Mouse (Mus musculus) lung, postnatal 0 days (tissue): ENCODE measurements around the gene Tango6. TPM values are rescaled to one million over a fixed set of nuclear protein-coding genes. Genes with fewer than 3 reads are reported as not detected.

Experiments
- ATAC-seq: fragments of 200-750 bp; cut with Nextera tagmentation; 2 replicates; pipeline ENCODE4 v1.8.0; 2017; ENCODE audit warnings: moderate library complexity
- DNase-seq: peaks from one replicate; pipeline ENCODE4 v3.0.0-alpha.2; 2016; ENCODE audit warnings: low spot score
- H3K27ac ChIP-seq: fragments of 300-500 bp; sonication (generic); 2 replicates; pipeline ENCODE4 v1.5.1; 2014; ENCODE audit warnings: antibody characterized with exemption, mild to moderate bottlenecking, low read length, mixed read lengths
- H3K27me3 ChIP-seq: fragments of 300-500 bp; sonication (generic); replicated peaks from 2 replicates; pipeline ENCODE4 v1.6.1; 2014; ENCODE audit warnings: low read length, mixed read lengths; ENCODE audit not compliant: insufficient read depth
- H3K36me3 ChIP-seq: fragments of 300-500 bp; sonication (generic); 2 replicates; pipeline ENCODE4 v1.6.1; 2014; ENCODE audit warnings: low read length, mixed read lengths; ENCODE audit not compliant: insufficient read depth
- H3K4me1 ChIP-seq: fragments of 300-500 bp; sonication (generic); 2 replicates; pipeline ENCODE4 v1.6.1; 2014; ENCODE audit warnings: antibody characterized with exemption, low read depth, low read length, mixed read lengths; ENCODE audit not compliant: insufficient read depth
- H3K4me2 ChIP-seq: fragments of 300-500 bp; sonication (generic); replicated peaks from 2 replicates; pipeline ENCODE4 v1.6.1; 2014; ENCODE audit warnings: low read depth, mild to moderate bottlenecking, low read length, moderate library complexity, mixed read lengths
- H3K4me3 ChIP-seq: fragments of 300-500 bp; sonication (generic); 2 replicates; pipeline ENCODE4 v1.5.1; 2014; ENCODE audit warnings: low read depth, low read length
- H3K9ac ChIP-seq: fragments of 300-500 bp; sonication (generic); replicated peaks from 2 replicates; pipeline ENCODE4 v1.6.1; 2014; ENCODE audit warnings: low read depth, mild to moderate bottlenecking
- H3K9me3 ChIP-seq: fragments of 300-500 bp; sonication (generic); 2 replicates; pipeline ENCODE4 v1.6.1; 2016; ENCODE audit warnings: low read length, mixed read lengths
- CTCF ChIP-seq: IDR thresholded peaks from 2 replicates; pipeline ENCODE4 v1.5.1; 2016; ENCODE audit warnings: antibody characterized with exemption, mild to moderate bottlenecking
- EP300 ChIP-seq: IDR thresholded peaks from 2 replicates; pipeline ENCODE4 v1.6.1; 2016; ENCODE audit warnings: antibody characterized with exemption, mild to moderate bottlenecking, control low read depth
- WGBS: fragments of 180-500 bp; shearing (Covaris S2); extraction: QIAGEN DNeasy Blood & Tissue Kit; methylation state at CpG from one replicate; pipeline ENCODE4 v1.1.7; 2014; 5-methylcytosine and 5-hydroxymethylcytosine counted together
- polyA plus RNA-seq: library from polyadenylated mRNA; unstranded; fragments of >200 nt; fragmentation: Nextera tagmentation; extraction: Ambion mirVana; gene quantifications from 2 replicates; pipeline ENCODE4 v1.2.1, GENCODE M21; 2015

Tango6 gene
- polyA plus RNA-seq, 1 experiment from 2014 or later = 3.5 TPM

DNA sequence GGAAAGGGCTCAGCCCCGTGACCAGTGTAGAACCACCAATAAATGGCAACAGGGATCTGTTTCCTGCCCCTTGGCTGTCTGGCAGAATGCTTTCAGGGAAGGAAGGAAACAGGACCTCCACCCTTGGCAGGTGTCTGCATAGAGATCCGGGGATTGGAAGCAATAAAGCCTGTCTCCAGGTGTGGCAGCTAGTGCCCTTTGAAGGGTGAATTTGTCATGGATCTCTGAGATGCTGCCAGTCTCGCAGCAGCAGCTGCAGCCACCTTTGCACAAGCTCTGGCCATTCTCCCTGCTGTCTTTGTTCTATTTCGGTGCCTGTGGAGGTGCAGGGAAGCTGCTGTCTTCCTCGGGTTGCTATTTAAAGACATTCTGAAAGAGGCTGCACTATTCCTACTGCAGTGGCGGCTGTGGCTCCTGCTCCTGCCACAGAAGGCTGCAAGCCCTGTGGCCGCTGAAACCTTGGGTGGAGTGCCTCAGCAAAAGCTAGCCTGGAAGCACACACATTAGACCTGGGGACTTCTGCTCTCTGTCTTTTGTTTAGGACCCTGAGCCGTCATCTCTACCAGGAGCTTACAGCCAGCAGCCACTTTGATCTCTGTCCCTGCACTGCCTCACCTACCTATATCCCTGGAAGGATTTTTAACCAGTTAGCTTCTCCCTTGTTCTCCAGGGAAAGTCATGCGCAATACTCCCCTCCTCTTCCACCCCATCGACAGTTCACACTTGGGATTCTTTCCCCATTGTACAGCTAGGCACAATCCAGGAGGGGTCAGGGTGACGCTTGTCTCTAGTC lies 156.5 kb downstream of the Tango6 start:
- TF ChIP-seq EP300 = no peak
- no peak for TF ChIP-seq CTCF
- ATAC-seq (no peak), DNase-seq (no peak)
- H3K9ac ChIP-seq = no peak overlapping the region
- H3K4me1 ChIP-seq = no peaks in the 10 kb centered on the region
- 39% methylated on average over 11 of the region's 11 CpGs for WGBS
- H3K27me3 ChIP-seq = no peaks in the 10 kb centered on the region
- no peak overlapping the region for H3K27ac ChIP-seq
- H3K4me3 ChIP-seq = no peak overlapping the region
- H3K36me3 ChIP-seq = no peaks in the 10 kb centered on the region
- H3K9me3 ChIP-seq = no peaks in the 10 kb centered on the region
- H3K4me2 ChIP-seq = no peak overlapping the region

DNA sequence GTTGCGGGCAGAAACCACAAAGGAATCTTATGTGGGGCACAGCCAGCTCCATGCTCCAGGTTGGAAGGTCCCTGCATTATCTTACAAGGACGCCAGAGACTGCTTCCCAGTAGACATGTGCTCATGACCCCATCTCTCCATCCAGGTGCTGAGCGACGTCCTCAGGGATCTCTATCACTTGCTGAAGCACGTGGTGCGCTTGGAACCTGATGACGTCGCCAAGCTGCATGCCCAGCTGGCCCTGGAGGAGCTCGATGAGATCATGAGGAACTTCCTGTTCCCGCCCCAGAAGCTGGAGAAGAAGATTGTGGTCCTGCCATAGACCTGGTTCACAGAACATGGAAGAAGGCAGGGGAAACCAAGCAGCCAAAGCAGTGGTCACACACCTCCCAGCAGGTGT lies 167.2 kb downstream of the Tango6 start:
- 73% methylated on average over 10 of the region's 10 CpGs for WGBS
- no peaks in the 10 kb centered on the region for H3K9me3 ChIP-seq
- H3K9ac ChIP-seq = no peak overlapping the region
- no peak overlapping the region for H3K4me2 ChIP-seq
- no peaks in the 10 kb centered on the region for H3K27me3 ChIP-seq
- H3K4me1 ChIP-seq = no peaks in the 10 kb centered on the region
- TF ChIP-seq EP300 = no peak
- no peak for TF ChIP-seq CTCF
- ATAC-seq = no peak
- H3K4me3 ChIP-seq = no peak overlapping the region
- no peak for DNase-seq
- no peak overlapping the region for H3K27ac ChIP-seq
- H3K36me3 ChIP-seq = no peaks in the 10 kb centered on the region

DNA sequence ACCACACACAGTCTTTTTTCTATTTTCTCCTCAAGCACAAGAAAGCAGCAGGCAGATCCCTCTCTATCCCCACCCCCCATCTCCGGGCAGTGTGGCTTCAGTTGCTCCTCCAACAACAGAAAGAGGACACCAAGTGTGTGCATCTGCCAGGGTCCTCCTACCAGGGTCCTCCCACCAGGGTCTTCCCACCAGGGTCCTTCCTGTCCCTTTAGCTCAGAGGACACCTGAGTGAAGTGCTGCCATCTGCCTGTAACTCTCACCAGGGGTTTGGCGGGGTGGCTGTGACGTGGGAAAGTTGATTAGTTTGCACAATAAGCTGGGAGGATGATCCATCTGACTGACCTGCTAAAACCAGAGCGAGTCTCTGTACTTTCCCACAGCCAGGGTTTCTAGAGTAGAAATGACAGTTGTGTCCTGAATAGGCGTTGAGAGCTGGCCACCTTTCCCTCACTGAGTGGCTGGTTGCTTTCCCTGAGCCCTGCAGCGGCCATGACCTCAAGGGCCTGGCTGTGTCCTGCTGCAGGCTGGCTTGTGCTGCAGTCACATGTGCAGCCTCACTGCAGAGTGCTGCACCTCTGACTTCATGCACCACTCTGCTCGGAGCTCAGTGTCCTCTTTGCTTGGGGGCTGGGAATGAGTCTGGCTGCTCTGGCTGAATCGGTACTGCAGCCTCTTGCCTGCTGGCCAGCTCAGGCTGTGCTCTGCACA lies 171.8 kb downstream of the Tango6 start:
- H3K27ac ChIP-seq = no peak overlapping the region
- no peak overlapping the region for H3K4me2 ChIP-seq
- TF ChIP-seq CTCF = no peak
- no peak for TF ChIP-seq EP300
- no peaks in the 10 kb centered on the region for H3K36me3 ChIP-seq
- ATAC-seq (no peak), DNase-seq (no peak)
- 47% methylated on average over 8 of the region's 8 CpGs for WGBS
- no peaks in the 10 kb centered on the region for H3K4me1 ChIP-seq
- no peaks in the 10 kb centered on the region for H3K27me3 ChIP-seq
- no peaks in the 10 kb centered on the region for H3K9me3 ChIP-seq
- H3K4me3 ChIP-seq = no peak overlapping the region
- H3K9ac ChIP-seq = no peak overlapping the region

DNA sequence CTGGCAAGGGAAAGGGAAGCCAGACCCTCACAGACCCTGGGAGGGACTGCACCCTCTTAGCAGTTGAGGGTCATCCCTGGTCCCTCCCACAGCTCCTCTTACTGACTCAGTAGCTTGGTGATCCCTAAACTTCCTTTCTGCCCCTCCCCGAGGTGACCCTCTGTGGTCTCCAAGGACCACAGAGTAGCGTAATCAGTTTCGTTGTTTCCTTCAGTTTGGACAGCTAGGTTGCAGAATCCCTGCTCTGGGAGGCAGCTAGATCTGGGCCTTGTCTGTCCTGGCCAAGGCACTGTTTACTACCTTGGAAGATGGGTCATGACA lies 172.3 kb downstream of the Tango6 start:
- Histone ChIP-seq H3K27me3 (no peaks in the 10 kb centered on the region), H3K36me3 (no peaks in the 10 kb centered on the region), H3K4me3 (no peak overlapping the region), H3K9me3 (no peaks in the 10 kb centered on the region), H3K9ac (no peak overlapping the region), H3K27ac (no peak overlapping the region), H3K4me1 (no peaks in the 10 kb centered on the region), H3K4me2 (no peak overlapping the region)
- DNase-seq (no peak), ATAC-seq (no peak)
- no peak for TF ChIP-seq EP300
- TF ChIP-seq CTCF = no peak
- WGBS = 61% methylated on average over 3 of the region's 3 CpGs

DNA sequence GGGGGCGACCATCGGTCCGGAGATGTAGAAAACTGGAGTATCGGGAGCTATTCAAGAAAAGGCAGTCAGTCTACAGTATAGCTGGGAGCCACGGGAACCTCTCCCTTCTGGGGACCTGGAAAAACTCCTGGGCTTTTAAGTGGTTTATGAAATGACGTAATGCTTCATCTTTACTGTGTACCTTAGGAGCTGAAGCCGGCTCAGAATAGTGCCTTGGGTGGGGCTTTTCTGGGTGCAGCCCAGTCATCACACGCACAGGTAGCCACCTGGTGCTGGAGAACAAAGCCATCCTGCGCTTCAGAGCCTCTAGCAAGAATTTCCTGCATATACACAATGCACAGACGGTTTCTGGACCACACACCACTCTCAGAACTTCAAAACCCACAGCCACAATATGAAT lies 180.0 kb downstream of the Tango6 start:
- Histone ChIP-seq H3K4me2 (no peak overlapping the region), H3K36me3 (no peaks in the 10 kb centered on the region), H3K4me3 (no peak overlapping the region), H3K4me1 (no peaks in the 10 kb centered on the region), H3K9ac (no peak overlapping the region), H3K27me3 (no peaks in the 10 kb centered on the region), H3K9me3 (no peaks in the 10 kb centered on the region), H3K27ac (no peak overlapping the region)
- DNase-seq (peak; percentile 44), ATAC-seq (peak; percentile 68)
- no peak for TF ChIP-seq EP300
- no peak for TF ChIP-seq CTCF
- 59% methylated on average over 10 of the region's 10 CpGs for WGBS

DNA sequence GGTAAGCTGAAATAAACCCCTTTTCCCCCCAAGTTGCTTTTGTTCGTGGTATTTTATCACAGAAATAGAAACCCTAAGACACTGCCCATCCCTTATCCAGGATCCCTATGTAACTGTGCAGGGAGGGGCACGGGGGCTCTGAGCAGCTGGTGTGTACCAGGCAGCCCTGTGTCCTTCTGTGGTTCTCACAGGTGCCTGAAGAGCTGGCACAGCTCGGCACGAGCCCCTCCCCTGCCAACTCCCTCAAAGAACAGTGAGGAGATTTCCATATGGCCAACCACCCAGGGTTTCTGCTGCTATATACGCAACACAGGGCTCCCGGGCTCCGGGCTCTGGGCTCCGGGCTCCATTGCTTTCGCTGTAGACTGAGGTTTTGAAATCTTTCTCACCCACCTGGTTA lies 182.5 kb downstream of the Tango6 start:
- no peak for ATAC-seq
- WGBS = 75% methylated on average over 9 of the region's 9 CpGs

More for the DNA sequence above, 182.5 kb downstream of the Tango6 start:
- Histone ChIP-seq H3K27me3 (peaks cover 4% of the 10 kb centered on the region; the same call in 1 of the 2 replicates), H3K4me3 (no peak overlapping the region), H3K4me2 (no peak overlapping the region), H3K4me1 (peaks cover 4% of the 10 kb centered on the region; the same call in 1 of the 2 replicates), H3K27ac (no peak overlapping the region), H3K9ac (no peak overlapping the region), H3K36me3 (no peaks in the 10 kb centered on the region), H3K9me3 (no peaks in the 10 kb centered on the region)
- no peak for TF ChIP-seq CTCF
- no peak for TF ChIP-seq EP300
- DNase-seq = no peak
